Mouse (Mus musculus): Measurements from ENCODE around the gene Ak9.

The Ak9 gene

DNA sequence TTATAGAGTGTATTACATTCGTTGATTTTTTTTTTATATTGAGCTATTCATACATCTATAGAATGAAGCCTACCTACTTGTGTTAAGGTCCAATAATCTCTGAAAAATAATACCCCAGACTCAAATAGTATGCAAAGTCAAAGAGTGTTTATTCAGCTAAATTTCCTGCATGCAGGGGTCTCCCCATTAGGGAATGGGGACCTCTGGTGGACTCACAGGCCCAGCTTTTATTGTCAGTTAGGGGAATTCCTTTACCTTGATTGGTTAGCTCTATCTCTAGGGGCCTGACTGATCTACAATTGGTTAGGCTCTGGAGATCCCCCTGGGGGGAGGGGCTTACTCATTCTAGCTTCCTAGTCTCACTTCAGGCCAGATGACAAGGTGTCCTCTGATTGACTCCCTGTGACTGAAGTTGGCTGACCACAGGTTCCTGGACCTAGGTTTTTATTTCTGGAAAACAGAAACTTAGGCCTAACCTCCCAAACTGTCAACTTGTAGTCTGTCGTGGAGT, 28.8 kb downstream of the Ak9 start:
- no peak for DNase-seq (ENCODE audit: low read depth, low spot score)

DNA sequence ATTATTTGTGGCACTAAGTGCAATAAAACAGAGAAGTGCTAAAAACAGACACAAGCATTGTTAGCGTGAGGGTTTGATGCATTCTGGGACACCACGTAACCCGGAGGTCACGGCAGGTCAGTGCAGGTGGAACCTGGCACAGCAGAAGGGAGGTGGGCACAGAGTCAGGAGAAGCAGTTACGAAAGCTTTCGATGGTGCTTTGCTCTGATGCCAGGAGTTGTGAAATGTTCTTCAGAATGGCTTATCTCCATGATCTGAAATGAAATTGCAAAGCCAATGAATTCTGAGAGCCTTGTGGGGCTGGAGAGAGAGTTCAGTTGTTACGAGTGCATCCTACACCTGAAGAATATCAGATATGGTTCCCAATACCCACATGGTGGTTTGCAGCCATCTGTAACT, 37.6 kb downstream of the Ak9 start:
- no peak for DNase-seq (ENCODE audit: low read depth, low spot score)

DNA sequence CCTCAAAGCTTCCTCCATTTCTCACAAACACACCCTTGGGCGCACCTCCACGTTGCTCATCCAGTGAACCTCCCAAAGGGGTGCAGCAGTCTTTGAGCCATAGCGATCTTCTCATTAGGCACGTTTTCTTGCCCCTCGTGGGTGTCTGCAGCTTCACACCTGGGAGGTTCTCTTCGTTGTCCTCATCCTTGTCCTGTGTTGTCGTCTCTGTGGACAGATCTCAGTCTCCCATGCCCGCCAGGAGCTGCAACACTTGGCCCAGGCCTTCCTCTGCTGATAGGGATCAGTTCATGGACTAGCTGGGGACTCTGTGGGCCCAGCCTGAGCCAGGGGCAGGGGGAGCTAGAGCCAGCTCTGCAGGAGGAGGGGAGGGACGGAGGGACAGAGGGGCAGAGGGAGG, 61.3 kb downstream of the Ak9 start:
- no peak for DNase-seq (ENCODE audit: low read depth, low spot score)

DNA sequence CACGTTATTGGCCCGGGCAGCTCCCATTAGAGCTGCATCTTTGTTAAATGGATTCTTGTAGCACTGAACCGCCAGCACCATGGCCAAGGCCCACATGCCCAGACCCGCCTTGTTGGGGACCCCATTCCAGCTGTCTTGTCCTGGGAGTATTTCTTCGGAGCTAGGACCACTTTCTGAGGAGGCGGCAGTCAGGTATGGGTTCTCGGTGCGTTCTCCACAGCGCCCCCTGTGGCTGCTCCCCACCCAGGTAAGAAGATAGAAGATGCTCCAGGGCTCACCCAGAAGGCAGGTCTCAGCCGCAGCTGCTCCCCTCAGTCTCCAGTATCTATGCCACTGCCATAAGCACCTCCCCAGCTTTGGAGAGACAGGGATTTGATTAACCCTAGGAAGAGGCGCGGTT, 76.7 kb downstream of the Ak9 start:
- peak; percentile 77 for DNase-seq (ENCODE audit: low read depth, low spot score)

DNA sequence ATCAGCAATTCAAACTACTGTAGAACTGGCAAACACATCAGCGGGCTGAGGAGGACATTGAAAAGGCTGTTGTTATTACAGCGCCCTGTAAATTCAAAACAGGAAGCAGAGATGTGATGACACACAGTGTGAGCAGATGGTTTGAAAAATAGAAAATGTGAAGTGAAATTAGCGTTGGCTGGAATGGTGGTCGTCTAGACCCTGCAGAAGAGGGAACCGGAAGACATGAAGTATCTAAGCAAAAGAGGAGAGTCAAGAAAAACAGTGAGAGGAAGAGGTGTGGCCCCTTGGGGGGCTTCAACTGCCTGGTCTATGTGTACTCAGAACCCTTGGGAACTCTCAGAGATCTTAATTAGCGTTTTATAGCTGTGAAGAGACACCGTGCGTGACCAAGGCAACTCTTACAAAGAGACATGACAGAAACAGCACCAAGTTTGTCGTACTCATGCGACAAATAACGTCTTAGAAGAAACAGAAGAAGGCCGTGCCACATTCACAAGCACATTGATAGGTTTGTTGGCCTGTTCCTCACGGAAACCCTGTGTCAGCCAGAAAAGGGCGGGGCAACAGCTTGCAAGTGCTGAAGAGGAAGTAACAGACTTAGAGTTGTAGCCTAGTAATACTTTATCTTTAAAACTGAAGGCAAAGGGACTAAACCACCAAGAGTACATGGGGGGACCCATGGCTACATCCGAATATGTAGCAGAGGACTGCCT, 81.9 kb downstream of the Ak9 start:
- DNase-seq (ENCODE audit: low read depth, low spot score): peak; percentile 51

- DNase-seq (ENCODE audit: low read depth, low spot score): no peak
Measured at GRCm38 (mm10) chr10:41393555-41393954, 89.8 kb downstream of the Ak9 start.

DNA sequence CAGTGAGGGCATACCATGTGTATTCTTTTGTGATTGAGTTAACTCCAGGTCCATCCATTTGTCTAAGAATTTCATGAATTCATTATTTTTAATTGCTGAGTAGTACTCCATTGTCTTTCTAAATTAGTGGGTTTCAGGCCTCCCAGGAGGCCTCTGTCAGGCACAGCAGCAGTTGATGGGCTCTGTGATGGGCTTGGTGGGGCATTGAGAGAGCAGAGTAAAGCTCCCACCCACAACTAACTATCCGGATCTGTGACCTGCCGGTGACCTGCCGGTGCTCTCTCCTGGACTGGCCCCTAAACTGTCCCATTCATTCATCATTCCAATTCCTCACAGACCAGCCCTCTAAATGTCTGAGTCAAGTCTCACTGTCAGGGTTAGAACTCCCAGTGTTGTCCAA, 97.3 kb downstream of the Ak9 start:
- peak; percentile 91 for DNase-seq (ENCODE audit: low read depth, low spot score)

GRCm38 (mm10) chr10:41403364-41403763, 99.6 kb downstream of the Ak9 start:
- DNase-seq (ENCODE audit: low read depth, low spot score): peak; percentile 8

DNA sequence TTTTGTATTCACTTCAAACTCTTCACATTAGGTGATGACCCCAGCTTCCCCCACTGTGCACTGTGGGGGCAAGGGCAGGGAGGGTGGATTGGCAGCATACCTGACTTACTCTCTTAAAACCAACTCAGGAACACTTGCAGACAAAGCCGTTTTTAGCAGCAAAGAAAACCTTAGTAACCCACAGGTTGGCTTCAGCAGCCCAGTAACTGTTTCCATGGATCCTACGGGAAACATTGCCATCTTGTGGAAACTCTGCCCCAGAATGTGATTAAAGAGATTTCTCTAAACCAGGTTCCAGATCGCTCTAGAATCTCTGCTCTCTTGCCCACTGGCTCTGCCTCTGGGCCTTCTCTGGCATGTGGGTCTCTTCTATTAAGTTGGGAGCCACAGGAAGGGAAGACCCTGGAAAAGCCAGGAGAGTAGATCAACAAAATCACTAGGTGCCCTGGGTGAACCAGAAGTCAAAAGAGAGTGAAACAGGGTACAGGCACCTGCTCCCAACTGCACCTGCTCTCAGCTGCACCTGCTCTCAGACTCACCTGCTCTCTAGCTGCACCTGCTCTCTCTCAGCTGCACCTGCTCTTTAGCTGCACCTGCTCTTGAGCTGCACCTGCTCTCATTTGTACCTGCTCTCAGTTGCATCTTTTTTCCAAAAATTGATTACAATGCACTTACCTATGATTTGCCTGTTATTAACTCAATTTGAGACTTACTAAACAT, 100.3 kb downstream of the Ak9 start:
- DNase-seq (ENCODE audit: low read depth, low spot score): peak; percentile 44

DNA sequence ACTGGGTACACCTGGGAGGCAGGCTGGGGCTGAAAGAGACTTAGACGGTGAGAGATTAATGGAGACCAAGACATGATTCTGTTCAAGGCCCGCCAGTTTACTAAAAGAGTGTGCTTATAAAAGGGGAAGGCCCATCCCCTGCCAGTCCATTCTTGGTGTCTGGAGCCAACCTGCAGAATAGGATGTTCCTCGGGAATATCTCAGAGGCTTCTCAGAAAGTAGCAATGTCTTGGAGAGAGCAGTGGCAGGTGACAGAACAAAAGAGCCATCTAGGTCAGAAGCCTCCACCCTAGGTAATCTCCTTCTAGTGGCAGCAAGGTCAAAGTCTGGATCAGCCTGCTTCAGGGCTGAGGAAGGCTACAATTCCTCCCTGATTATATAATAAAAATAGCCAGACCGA, 106.4 kb downstream of the Ak9 start:
- DNase-seq (ENCODE audit: low read depth, low spot score): peak; percentile 70

DNA sequence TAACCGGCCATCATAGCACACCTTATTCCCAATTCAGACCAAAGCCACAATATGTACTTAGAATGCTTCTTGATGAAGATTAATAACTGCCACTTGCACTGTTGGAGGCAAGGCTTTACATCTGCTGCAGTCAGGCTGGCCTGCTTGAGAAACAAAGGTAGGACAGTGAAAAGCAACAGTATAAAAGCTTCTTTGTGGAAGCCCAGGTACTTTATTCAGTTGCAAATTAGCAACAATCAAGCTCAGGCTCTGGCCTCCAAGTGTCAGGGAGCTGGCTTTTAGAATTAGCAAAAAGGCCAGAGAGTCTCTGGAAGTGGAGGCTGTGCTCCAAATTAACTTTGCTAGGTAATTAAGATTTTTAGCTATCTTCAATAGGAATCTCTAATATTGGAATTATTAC, 107.0 kb downstream of the Ak9 start:
- peak; percentile 76 for DNase-seq (ENCODE audit: low read depth, low spot score)

DNA sequence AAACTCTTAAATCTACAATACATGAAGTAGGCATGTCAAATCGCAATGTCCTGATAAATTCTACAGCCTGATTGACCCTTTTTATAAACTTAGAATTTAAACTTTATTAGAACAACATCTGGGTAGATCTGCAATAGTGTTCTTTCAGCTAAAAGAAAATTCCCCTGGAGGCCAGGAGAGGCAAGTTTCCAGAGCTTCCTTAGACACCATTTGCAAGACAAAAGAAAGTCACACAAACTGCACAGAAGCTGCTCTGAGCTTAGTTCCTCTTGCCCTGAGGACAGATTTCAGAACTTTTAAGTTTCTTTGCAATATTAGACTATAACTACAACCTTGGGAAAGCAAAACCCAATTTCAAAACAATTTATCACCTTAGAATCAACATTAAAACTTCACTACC, 109.7 kb downstream of the Ak9 start:
- peak; percentile 57 for DNase-seq (ENCODE audit: low read depth, low spot score)

GRCm38 (mm10) chr10:41415368-41415767, 111.6 kb downstream of the Ak9 start:
- DNase-seq (ENCODE audit: low read depth, low spot score): peak; percentile 81

DNA sequence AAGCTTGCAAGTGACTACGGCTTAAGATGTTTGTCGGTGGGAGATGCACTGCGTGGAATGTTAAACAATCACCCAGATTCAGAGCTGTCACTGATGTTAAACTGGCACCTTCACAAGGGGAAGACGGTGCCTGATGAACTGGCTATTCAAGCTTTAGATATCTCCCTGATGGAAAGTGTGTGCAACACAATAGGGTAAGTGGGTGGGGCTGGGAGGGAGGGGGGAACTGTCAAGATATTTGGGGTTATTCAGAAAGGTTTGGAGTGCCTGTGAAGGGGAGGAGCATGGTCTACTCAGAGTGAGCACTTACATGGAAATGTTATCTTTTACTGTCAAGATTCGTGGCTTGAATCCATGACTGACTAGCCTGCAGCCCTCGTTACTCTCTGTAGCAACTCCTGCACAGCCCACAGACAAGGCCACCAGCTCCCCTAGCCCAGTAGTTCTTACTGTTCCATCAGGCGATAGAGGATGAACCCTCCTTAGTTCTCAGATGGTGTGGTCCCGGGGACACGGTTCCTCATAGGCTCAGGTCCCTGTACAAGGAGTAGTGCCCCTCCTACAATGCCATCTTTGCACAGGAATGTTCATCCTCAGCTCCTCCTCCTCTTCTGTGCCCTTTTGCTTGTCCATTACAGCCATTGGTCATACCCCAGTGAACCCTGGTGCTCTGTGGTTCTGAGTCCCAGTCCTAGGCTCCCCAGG, 116.9 kb downstream of the Ak9 start:
- DNase-seq (ENCODE audit: low read depth, low spot score): peak; percentile 73

GRCm38 (mm10) chr10:41423681-41424080, 119.9 kb downstream of the Ak9 start:
- DNase-seq (ENCODE audit: low read depth, low spot score): no peak

- DNase-seq (ENCODE audit: low read depth, low spot score): peak; percentile 81
Measured at GRCm38 (mm10) chr10:41426368-41426767, 122.6 kb downstream of the Ak9 start.

GRCm38 (mm10) chr10:41434624-41435023, 130.8 kb downstream of the Ak9 start:
- DNase-seq (ENCODE audit: low read depth, low spot score): peak; percentile 82

DNA sequence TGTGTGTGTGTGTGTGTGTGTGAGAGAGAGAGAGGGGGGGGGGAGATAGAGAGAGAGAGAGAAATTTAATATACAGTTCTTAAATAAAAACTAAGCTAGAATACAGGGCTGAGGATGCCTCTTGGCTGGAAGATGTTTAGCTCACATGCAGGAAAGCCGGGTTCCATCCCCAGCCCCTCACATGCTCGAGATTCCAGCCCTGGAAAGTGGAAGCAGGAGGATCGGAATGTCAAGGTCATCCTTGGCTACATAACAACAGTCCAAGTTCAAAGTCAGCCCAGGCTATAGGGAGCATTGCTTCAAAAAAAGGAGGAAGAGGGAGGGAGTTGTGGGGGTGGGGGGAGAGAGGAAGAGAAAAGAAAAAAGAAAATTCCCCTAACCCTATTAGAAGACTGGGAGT, 131.4 kb downstream of the Ak9 start:
- DNase-seq (ENCODE audit: low read depth, low spot score): peak; percentile 94

GRCm38 (mm10) chr10:41448216-41448615, 144.4 kb downstream of the Ak9 start:
- no peak for DNase-seq (ENCODE audit: low read depth, low spot score)

GRCm38 (mm10) chr10:41449684-41450083, 145.9 kb downstream of the Ak9 start:
- DNase-seq (ENCODE audit: low read depth, low spot score): peak; percentile 51

DNA sequence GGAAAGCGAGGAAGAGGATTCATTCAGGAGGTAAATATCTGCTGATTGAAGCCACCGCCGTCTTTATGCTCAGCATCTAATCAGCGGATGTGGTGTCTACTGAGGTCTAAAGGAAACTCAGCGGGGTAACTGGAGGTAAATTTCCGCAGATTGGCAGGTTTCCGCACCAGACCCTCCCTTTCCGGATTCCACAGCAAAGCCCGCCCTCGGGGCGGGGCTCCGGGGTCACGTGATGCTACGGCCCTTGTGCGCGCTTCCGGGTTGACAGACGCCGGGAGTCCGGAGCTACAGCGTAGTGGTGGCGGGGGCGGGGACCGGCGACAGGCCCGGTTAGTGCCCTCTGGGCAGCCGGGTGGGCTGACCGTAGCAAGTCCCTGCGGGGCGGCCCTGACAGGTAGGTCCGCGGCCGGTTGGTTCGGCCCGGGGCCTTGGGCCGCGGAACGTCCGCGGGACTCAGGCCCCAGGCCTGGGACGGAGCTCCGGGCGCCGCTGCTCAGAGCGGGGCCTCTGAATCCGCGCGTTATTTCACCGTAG, 146.4 kb downstream of the Ak9 start, which contains the start of gene Zbtb24:
Zbtb24 (plus strand) TSS at position 247 of the 534 bp plus-strand sequence.
- peak; percentile 98 for DNase-seq (ENCODE audit: low read depth, low spot score)

All from ZHBTc4 (cell line).